Mouse (Mus musculus) gastrocnemius, postnatal 14 days (tissue): ENCODE measurements around the gene Aspscr1. TPM values are rescaled to one million over a fixed set of nuclear protein-coding genes. Genes with fewer than 3 reads are reported as not detected.
A peak's percentile ranks its signal among the peaks of the same experiment; 100 is the strongest.
"Not testable (repeated sequence)": the region's sequence is repeated elsewhere in the genome, so short reads cannot be mapped to it uniquely, and the experiment has no call there.

Experiments used
- DNase-seq: peaks from one replicate; pipeline ENCODE4 v3.0.0; 2021; ENCODE audit warnings: mixed read lengths
- intact Hi-C: fragments of 180-260 bp; cut with DNase I; formaldehyde crosslinking; loops from one replicate; pipeline ENCODE4 v1.15.1; 2025; ENCODE audit warnings: low total_unique reads
- total RNA-seq, 2 experiments: library from RNA; stranded (reverse); gene quantifications; 2 replicates each; pipeline ENCODE4 v1.2.3; 2021

Aspscr1 gene
- total RNA-seq, 2 experiments from 2014 or later: 25.0 to 26.9 TPM

- intact Hi-C loops: no loop called here
Measured at GRCm38 (mm10) chr11:120673594-120674122, 885 bp downstream of the Aspscr1 start.

GRCm38 (mm10) chr11:120675875-120676274, 3.1 kb downstream of the Aspscr1 start:
- intact Hi-C loops, DNase-seq: not testable (repeated sequence)

More at GRCm38 (mm10) chr11:120673594-120674122, 885 bp downstream of the Aspscr1 start:
- DNase-seq: no peak

DNA sequence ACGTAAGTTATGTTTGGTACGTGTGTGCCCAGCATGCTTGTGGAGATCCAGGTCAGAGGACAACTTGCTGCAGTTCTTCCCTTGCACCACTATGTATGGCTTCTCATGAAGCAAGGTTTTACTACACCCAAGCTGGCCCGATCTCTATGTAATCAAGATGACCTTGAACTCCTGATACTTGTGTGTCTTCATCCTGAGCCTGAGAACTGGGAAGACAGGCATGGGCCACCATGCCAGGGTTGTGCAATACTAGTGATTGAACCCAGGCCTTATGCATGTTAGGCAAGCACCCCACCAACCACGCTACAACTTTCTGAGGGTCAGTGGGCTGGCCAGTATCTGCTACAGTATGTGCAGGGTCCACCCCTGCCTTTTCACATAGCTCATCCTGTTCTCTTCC, 4.2 kb downstream of the Aspscr1 start:
- no peak for DNase-seq
- intact Hi-C loops: no loop called here

DNA sequence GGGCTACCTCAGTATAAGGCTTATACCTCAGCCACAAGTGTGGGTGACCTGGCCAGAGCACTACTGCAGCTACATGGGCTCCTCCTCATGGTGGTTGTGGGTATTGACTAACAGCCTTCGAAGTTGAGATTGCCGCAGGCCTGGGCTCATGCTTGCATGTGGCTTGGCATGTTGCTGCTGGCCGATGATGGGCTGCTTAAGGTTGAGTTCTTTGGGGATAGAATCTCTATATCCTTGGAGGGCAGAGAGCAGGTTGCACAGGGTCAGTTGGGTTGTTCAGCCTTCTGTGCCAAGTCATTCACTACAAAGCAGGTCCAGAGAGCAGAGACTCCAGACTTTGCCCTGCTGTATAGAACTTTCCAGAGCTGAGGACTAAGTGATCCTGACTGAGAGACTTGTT, 7.1 kb downstream of the Aspscr1 start:
- intact Hi-C loops: no loop called here

GRCm38 (mm10) chr11:120682683-120683082, 9.9 kb downstream of the Aspscr1 start:
- intact Hi-C loops: no loop called here
- DNase-seq: no peak

More for the DNA sequence above, 7.1 kb downstream of the Aspscr1 start:
- no peak for DNase-seq

DNA sequence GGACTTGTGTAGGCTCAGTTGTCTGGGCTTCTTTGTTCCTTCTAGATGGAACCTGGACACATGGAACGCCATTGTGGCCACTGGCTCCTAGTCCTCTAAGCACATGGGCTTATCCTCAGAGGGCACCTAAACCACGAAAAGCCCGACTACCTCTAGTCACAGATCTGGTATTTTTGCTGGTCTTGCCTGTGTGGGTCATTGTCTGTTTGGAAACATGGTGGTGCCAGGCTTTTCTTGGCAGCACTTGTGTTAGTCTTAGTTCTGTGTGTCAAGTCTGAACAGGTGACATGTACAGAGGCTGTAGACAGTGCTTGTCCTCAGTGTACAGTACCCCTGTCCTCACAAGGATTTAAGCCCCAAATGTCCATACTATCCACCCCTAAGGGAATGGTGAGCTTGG, 10.8 kb downstream of the Aspscr1 start:
- intact Hi-C loops: no loop called here
- DNase-seq: no peak

DNA sequence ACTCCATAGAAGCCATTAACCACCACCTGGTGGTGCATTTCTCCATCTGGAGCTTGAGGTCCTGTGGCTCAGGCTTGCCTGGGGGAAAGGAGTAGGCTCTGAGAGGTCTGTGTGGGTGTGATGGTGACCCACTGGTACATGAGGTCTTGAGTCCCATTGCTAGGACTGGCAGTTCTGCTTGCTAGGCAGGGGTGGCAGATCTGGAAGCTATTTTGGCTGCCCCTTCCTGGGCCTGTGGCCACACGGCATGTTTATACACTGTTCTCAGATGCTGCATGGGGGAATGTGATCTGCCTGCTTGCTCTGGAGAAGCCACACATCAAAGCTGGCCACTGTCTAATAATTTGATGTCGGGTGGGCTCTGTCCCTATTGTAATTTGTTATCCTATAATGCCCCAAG, 11.3 kb downstream of the Aspscr1 start:
- intact Hi-C loops: no loop called here
- no peak for DNase-seq

- DNase-seq: no peak
- intact Hi-C loops: no loop called here
Measured at GRCm38 (mm10) chr11:120684660-120685059, 11.9 kb downstream of the Aspscr1 start.

GRCm38 (mm10) chr11:120686650-120687272, 14.0 kb downstream of the Aspscr1 start:
- DNase-seq: no peak

DNA sequence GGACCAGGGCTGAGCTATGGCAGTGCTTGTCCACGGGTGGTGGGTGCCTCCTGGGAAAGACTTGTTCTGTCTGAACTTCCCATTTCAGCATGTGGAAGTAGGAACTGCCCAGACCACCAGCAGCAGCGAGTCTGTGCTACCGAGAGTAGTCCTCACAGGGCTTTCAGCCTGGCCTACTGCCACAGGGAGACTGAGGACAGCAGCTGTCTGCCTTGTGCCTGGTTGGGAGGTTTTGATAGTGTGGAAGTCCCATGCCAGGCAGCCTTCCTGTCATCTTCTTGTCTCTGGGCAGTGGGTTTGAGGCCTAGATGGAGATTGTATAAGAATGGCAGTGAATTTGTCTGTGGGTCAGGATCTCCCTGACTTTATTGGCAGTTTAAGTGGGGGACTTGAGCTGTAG, 16.6 kb downstream of the Aspscr1 start:
- intact Hi-C loops: no loop called here

More at GRCm38 (mm10) chr11:120686650-120687272, 14.0 kb downstream of the Aspscr1 start:
- intact Hi-C loops: no loop called here

DNA sequence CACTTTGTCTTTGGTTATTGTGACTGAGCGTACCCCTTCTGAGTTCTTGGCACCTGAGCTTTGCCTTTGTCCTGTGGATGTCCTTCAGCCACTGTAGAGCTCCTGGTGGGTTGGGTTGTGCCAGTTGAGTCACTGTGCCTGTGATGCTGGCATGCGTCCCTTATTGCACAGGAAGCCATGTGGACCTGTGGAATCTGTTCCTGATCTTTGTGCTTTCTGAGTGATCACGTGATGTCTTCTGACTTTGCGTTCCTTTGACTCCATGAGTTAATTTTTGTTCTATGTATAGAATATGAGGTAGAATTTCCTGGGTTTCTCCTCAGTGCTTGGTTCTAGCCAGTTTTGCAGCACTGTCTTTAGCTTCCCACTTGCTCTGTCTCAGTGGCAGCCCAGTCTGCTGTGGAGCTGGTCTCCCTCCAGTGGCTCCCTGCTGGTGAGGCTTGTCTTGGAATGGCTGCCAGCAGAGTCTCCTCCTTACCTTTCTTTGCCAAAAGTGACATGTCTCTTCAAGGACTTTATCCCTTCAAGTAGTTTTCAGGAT, 19.8 kb downstream of the Aspscr1 start:
- peak; percentile 52 for DNase-seq

More for the DNA sequence above, 16.6 kb downstream of the Aspscr1 start:
- no peak for DNase-seq

GRCm38 (mm10) chr11:120693461-120693860, 20.7 kb downstream of the Aspscr1 start:
- intact Hi-C loops: no loop called here
- DNase-seq: no peak

More for the DNA sequence above, 19.8 kb downstream of the Aspscr1 start:
- intact Hi-C loops: no loop called here

- DNase-seq: no peak
- intact Hi-C loops: no loop called here
Measured at GRCm38 (mm10) chr11:120695184-120695583, 22.4 kb downstream of the Aspscr1 start.

- intact Hi-C loops: no loop called here
- DNase-seq: no peak
Measured at GRCm38 (mm10) chr11:120695641-120696040, 22.9 kb downstream of the Aspscr1 start.

GRCm38 (mm10) chr11:120696568-120696967, 23.8 kb downstream of the Aspscr1 start:
- intact Hi-C loops: no loop called here
- no peak for DNase-seq

GRCm38 (mm10) chr11:120697741-120698140, 25.0 kb downstream of the Aspscr1 start:
- intact Hi-C loops: no loop called here
- DNase-seq: peak; percentile 73

DNA sequence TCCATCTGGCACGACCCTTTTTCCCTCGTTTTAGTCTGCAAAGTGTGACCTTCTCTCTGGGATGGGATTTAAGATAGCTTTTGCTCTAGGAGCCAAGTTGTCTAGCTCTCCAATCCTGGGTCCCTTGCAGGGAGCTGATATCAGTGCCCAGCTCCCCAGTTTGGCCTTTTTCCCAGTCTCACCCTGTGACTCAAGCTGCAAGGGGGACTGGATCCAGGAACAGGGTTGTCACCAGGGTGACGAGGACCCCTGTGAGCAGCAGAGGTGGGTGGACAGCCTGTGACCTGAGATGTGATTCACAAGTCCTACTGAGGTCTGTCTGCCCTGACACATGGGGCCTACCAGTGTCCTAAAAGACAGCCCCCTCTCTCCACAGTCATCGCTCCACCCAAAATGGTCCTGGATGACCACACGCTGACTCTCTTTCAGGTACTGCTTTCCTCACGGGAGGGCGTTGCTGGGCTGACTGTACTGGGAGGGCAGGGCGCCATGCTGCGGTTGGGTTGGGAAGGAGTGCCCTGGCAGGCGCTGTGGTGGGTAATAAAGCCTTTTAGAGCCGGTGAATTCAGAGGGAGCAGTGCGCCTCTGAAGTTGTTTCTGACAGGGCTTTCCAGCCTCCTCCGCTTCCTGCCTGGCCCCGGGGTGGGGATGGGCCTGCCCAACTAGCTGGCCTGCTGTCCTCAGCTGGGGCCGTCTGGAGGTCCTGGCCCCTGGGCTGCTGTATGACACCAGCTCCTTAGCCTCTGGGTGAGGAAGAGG, 31.1 kb downstream of the Aspscr1 start:
- no peak for DNase-seq
- intact Hi-C loops: no loop called here

DNA sequence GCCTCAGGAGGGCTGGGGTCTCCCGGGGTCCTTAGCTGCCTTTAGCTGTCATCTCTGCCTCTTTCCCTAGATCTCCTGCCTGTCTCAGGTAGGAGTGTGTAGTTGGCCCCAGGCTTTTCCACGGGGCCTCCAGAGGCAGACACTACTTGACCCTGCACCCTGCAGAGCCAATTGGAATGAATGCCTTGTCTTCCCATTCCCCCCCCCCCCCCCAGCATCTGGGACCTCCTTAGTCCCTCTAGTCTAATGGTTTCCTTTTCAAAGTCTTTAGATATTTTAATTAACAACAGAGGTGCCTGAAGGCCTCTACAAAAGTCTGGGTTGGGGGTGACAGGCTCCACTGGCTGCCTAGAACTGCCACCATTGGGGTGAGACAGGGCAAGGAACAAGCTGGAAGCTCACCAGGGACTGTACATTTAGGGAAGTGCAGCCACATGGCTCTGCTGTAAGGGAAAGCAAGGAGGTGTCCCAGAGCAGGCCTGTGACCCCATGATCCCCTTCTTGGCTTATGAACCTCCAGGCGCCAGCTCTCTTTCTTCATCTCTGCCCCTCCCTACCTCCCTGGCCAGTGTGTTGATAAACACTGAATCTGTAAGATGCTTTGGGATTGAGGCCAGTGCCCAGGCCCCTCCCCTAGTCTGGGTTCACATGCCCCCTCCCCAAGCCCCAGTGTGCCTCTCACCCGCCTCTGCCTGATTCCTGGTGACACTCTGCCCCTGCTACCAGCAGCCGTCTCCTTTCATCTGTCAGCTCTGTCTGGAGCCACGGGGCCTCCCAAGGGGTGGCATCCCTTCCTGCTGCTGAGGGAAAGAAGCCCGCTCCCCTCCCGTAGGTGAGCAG, 31.9 kb downstream of the Aspscr1 start:
- no peak for DNase-seq
- intact Hi-C loops: no loop called here

DNA sequence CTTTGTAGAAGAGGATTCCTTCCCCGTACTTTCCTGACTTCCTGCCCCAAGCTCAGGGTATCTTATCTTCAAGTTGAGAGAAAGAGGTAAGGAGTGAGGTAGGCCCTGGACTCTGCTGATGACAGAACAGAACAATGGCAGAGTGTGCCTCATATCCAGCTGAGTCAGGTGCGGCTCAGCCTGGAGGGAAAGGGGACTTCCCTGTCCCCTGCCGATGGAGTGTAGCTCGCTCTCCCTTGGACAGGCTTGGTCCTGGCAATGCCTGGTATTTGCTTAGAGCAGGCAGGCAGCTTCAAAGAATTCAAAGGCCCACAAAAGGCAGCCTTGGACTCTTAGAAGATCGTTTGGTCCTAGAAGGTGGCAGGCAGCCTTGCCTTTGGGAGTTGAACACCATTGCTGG, 33.3 kb downstream of the Aspscr1 start:
- intact Hi-C loops: no loop called here
- DNase-seq: no peak

DNA sequence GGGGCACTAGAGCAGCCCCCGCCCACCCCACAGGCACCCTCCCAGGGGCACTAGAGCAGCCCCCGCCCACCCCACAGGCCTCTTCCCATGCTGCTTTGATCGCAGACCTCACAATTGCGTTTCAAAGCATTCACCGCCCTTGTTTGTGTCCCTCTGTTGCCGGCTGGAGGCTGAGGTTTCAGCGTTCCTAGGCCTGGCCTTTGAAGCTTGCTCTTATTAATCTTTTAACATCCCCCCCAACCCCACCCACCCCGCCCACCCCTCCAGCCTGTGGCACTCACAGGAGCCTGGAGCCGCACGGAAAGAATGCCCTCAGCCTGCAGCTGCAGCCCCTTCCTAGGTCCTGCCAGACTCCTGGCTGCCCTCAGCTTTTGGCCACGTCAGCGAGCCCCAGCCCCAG, 34.5 kb downstream of the Aspscr1 start:
- intact Hi-C loops: no loop called here
- no peak for DNase-seq
